Mouse (Mus musculus) cortical plate, adult 2 months (tissue): ENCODE data around the gene D3Ertd254e.

Source experiments
- CTCF ChIP-seq: fragments of 200-500 bp; IDR thresholded peaks from 2 replicates; pipeline ENCODE4 v1.5.1; 2011; ENCODE audit warnings: mild to moderate bottlenecking, control low read depth, low read length; ENCODE audit not compliant: insufficient read depth; ENCODE audit errors: extremely low read depth
- POLR2A ChIP-seq: fragments of 200-500 bp; IDR thresholded peaks from 2 replicates; pipeline ENCODE4 v1.6.1; 2011; ENCODE audit warnings: mild to moderate bottlenecking, low read length, control low read depth; ENCODE audit not compliant: insufficient read depth; ENCODE audit errors: extremely low read depth

GRCm38 (mm10) chr3:36209776-36210555 is 59.1 kb downstream of the D3Ertd254e start:
- peak; percentile 37; the same call in 1 of the 2 replicates for TF ChIP-seq CTCF
- no peak for TF ChIP-seq POLR2A
